Mouse (Mus musculus): ENCODE measurements around the gene Hbb-y. TPM values are rescaled to one million over a fixed set of nuclear protein-coding genes. Genes with fewer than 3 reads are reported as not detected.
A peak's percentile ranks its signal among the peaks of the same experiment; 100 is the strongest.
"Not testable (repeated sequence)": the region's sequence is repeated elsewhere in the genome, so short reads cannot be mapped to it uniquely, and the experiment has no call there.

Gene Hbb-y
- polyA plus RNA-seq, 1 experiment from 2014 or later: 7,962 TPM

- H3K9ac ChIP-seq (ENCODE audit: low read length): no peak overlapping the region
- DNase-seq (ENCODE audit: low spot score) (no peak), ATAC-seq (ENCODE audit: insufficient number of reproducible peaks, low FRiP score, low TSS enrichment, low read depth) (no peak)
- no peak overlapping the region for H3K4me3 ChIP-seq (ENCODE audit: low read depth, low read length)
- H3K36me3 ChIP-seq (ENCODE audit: control insufficient read depth, insufficient read depth, low read length): no peaks in the 10 kb centered on the region
- WGBS: 82% methylated on average over 3 of the region's 3 CpGs
- no peak overlapping the region for H3K4me2 ChIP-seq (ENCODE audit: low read depth, severe bottlenecking)
- H3K27ac ChIP-seq (replicated peaks; ENCODE audit: low read depth, low read length): no peak overlapping the region
- H3K27me3 ChIP-seq (ENCODE audit: control insufficient read depth, insufficient read depth, low read length): no peaks in the 10 kb centered on the region
- no peaks in the 10 kb centered on the region for H3K4me1 ChIP-seq (ENCODE audit: control insufficient read depth, insufficient read depth, low read length)
- no peaks in the 10 kb centered on the region for H3K9me3 ChIP-seq (ENCODE audit: control insufficient read depth, low read length)
Measured at GRCm38 (mm10) chr7:103810746-103811145, 42.3 kb downstream of the Hbb-y start.

- H3K27ac ChIP-seq (replicated peaks; ENCODE audit: low read depth, low read length): no peak overlapping the region
- DNase-seq (ENCODE audit: low spot score) (no peak), ATAC-seq (ENCODE audit: insufficient number of reproducible peaks, low FRiP score, low TSS enrichment, low read depth) (no peak)
- no peak overlapping the region for H3K4me2 ChIP-seq (ENCODE audit: low read depth, severe bottlenecking)
- H3K27me3 ChIP-seq (ENCODE audit: control insufficient read depth, insufficient read depth, low read length): no peaks in the 10 kb centered on the region
- no peaks in the 10 kb centered on the region for H3K36me3 ChIP-seq (ENCODE audit: control insufficient read depth, insufficient read depth, low read length)
- WGBS: 80% methylated on average over 1 of the region's 1 CpGs
- H3K9me3 ChIP-seq (ENCODE audit: control insufficient read depth, low read length): no peaks in the 10 kb centered on the region
- H3K4me3 ChIP-seq (ENCODE audit: low read depth, low read length): no peak overlapping the region
- no peak overlapping the region for H3K9ac ChIP-seq (ENCODE audit: low read length)
- H3K4me1 ChIP-seq (ENCODE audit: control insufficient read depth, insufficient read depth, low read length): no peaks in the 10 kb centered on the region
Measured at GRCm38 (mm10) chr7:103810296-103810695, 42.7 kb downstream of the Hbb-y start.

- Histone ChIP-seq H3K4me2 (ENCODE audit: low read depth, severe bottlenecking) (no peak overlapping the region), H3K36me3 (ENCODE audit: control insufficient read depth, insufficient read depth, low read length) (no peaks in the 10 kb centered on the region), H3K4me1 (ENCODE audit: control insufficient read depth, insufficient read depth, low read length) (no peaks in the 10 kb centered on the region), H3K4me3 (ENCODE audit: low read depth, low read length) (no peak overlapping the region), H3K27me3 (ENCODE audit: control insufficient read depth, insufficient read depth, low read length) (no peaks in the 10 kb centered on the region), H3K27ac (replicated peaks; ENCODE audit: low read depth, low read length) (no peak overlapping the region), H3K9ac (ENCODE audit: low read length) (no peak overlapping the region), H3K9me3 (ENCODE audit: control insufficient read depth, low read length) (no peaks in the 10 kb centered on the region)
- WGBS: 67% methylated on average over 1 of the region's 1 CpGs
- ATAC-seq (ENCODE audit: insufficient number of reproducible peaks, low FRiP score, low TSS enrichment, low read depth): no peak
- no peak for DNase-seq (ENCODE audit: low spot score)
Measured at GRCm38 (mm10) chr7:103809801-103810155, 43.2 kb downstream of the Hbb-y start.

GRCm38 (mm10) chr7:103808971-103809800 is 43.8 kb downstream of the Hbb-y start:
- ATAC-seq (ENCODE audit: insufficient number of reproducible peaks, low FRiP score, low TSS enrichment, low read depth) (no peak), DNase-seq (ENCODE audit: low spot score) (no peak)
- WGBS: 68% methylated on average over 5 of the region's 5 CpGs
- Histone ChIP-seq H3K27ac (replicated peaks; ENCODE audit: low read depth, low read length) (no peak overlapping the region), H3K27me3 (ENCODE audit: control insufficient read depth, insufficient read depth, low read length) (no peaks in the 10 kb centered on the region), H3K36me3 (ENCODE audit: control insufficient read depth, insufficient read depth, low read length) (no peaks in the 10 kb centered on the region), H3K9ac (ENCODE audit: low read length) (no peak overlapping the region), H3K4me2 (ENCODE audit: low read depth, severe bottlenecking) (no peak overlapping the region), H3K4me3 (ENCODE audit: low read depth, low read length) (no peak overlapping the region), H3K4me1 (ENCODE audit: control insufficient read depth, insufficient read depth, low read length) (no peaks in the 10 kb centered on the region), H3K9me3 (ENCODE audit: control insufficient read depth, low read length) (no peaks in the 10 kb centered on the region)

GRCm38 (mm10) chr7:103808120-103808519 is 44.9 kb downstream of the Hbb-y start:
- H3K27ac ChIP-seq (replicated peaks; ENCODE audit: low read depth, low read length); H3K9me3 ChIP-seq (ENCODE audit: control insufficient read depth, low read length); H3K4me3 ChIP-seq (ENCODE audit: low read depth, low read length); H3K36me3 ChIP-seq (ENCODE audit: control insufficient read depth, insufficient read depth, low read length); DNase-seq (ENCODE audit: low spot score); ATAC-seq (ENCODE audit: insufficient number of reproducible peaks, low FRiP score, low TSS enrichment, low read depth); H3K9ac ChIP-seq (ENCODE audit: low read length); H3K4me1 ChIP-seq (ENCODE audit: control insufficient read depth, insufficient read depth, low read length); H3K27me3 ChIP-seq (ENCODE audit: control insufficient read depth, insufficient read depth, low read length); H3K4me2 ChIP-seq (ENCODE audit: low read depth, severe bottlenecking): not testable (repeated sequence)
- WGBS: 77% methylated on average over 2 of the region's 2 CpGs

GRCm38 (mm10) chr7:103806856-103807255 is 46.2 kb downstream of the Hbb-y start:
- Histone ChIP-seq H3K27me3 (ENCODE audit: control insufficient read depth, insufficient read depth, low read length) (no peaks in the 10 kb centered on the region), H3K36me3 (ENCODE audit: control insufficient read depth, insufficient read depth, low read length) (no peaks in the 10 kb centered on the region), H3K9ac (ENCODE audit: low read length) (no peak overlapping the region), H3K9me3 (ENCODE audit: control insufficient read depth, low read length) (no peaks in the 10 kb centered on the region), H3K4me1 (ENCODE audit: control insufficient read depth, insufficient read depth, low read length) (no peaks in the 10 kb centered on the region), H3K4me3 (ENCODE audit: low read depth, low read length) (no peak overlapping the region), H3K4me2 (ENCODE audit: low read depth, severe bottlenecking) (no peak overlapping the region), H3K27ac (replicated peaks; ENCODE audit: low read depth, low read length) (no peak overlapping the region)
- DNase-seq (ENCODE audit: low spot score): peak; percentile 24
- 66% methylated on average over 1 of the region's 1 CpGs for WGBS
- no peak for ATAC-seq (ENCODE audit: insufficient number of reproducible peaks, low FRiP score, low TSS enrichment, low read depth)

Other genes starting within 250 kb of the Hbb-y start
- gene Olfr620, start 240.7 kb downstream of the Hbb-y start, polyA plus RNA-seq (2014; fragmentation: Nextera tagmentation; extraction: Ambion mirVana): not detected in 2 replicates
- gene Olfr622, start 210.5 kb downstream of the Hbb-y start, polyA plus RNA-seq (2014; fragmentation: Nextera tagmentation; extraction: Ambion mirVana): not detected in 2 replicates
- gene Olfr623, start 189.5 kb downstream of the Hbb-y start, polyA plus RNA-seq (2014; fragmentation: Nextera tagmentation; extraction: Ambion mirVana): not detected in 2 replicates
- gene Olfr624, start 182.0 kb downstream of the Hbb-y start, polyA plus RNA-seq (2014; fragmentation: Nextera tagmentation; extraction: Ambion mirVana): 0.08 and 0.10 TPM in 2 replicates
- not detected in 2 replicates for gene Olfr625-ps1, start 170.5 kb downstream of the Hbb-y start, polyA plus RNA-seq (2014; fragmentation: Nextera tagmentation; extraction: Ambion mirVana)
- not detected in 2 replicates for gene Olfr243, start 138.5 kb downstream of the Hbb-y start, polyA plus RNA-seq (2014; fragmentation: Nextera tagmentation; extraction: Ambion mirVana)
- not detected in 2 replicates for gene Olfr628, start 122.8 kb downstream of the Hbb-y start, polyA plus RNA-seq (2014; fragmentation: Nextera tagmentation; extraction: Ambion mirVana)
- not detected in 2 replicates for gene Olfr629, start 108.3 kb downstream of the Hbb-y start, polyA plus RNA-seq (2014; fragmentation: Nextera tagmentation; extraction: Ambion mirVana)
- gene Olfr630, start 95.9 kb downstream of the Hbb-y start, polyA plus RNA-seq (2014; fragmentation: Nextera tagmentation; extraction: Ambion mirVana): not detected in 2 replicates
- gene Olfr69, start 81.6 kb downstream of the Hbb-y start, polyA plus RNA-seq (2014; fragmentation: Nextera tagmentation; extraction: Ambion mirVana): not detected in 2 replicates
- not detected in 2 replicates for gene Olfr68, start 73.5 kb downstream of the Hbb-y start, polyA plus RNA-seq (2014; fragmentation: Nextera tagmentation; extraction: Ambion mirVana)
- not detected in 2 replicates for gene Olfr67, start 61.4 kb downstream of the Hbb-y start, polyA plus RNA-seq (2014; fragmentation: Nextera tagmentation; extraction: Ambion mirVana)
- gene Hbb-bt, start 39.2 kb downstream of the Hbb-y start, polyA plus RNA-seq (2014; fragmentation: Nextera tagmentation; extraction: Ambion mirVana): 518 and 565 TPM in 2 replicates
- gene Hbb-bs, start 25.1 kb downstream of the Hbb-y start, polyA plus RNA-seq (2014; fragmentation: Nextera tagmentation; extraction: Ambion mirVana): 156 and 207 TPM in 2 replicates
- not detected in 2 replicates for gene Hbb-bh2, start 12.7 kb downstream of the Hbb-y start, polyA plus RNA-seq (2014; fragmentation: Nextera tagmentation; extraction: Ambion mirVana)
- 1,749 and 1,831 TPM in 2 replicates for gene Hbb-bh1, start 10.1 kb downstream of the Hbb-y start, polyA plus RNA-seq (2014; fragmentation: Nextera tagmentation; extraction: Ambion mirVana)
- gene Olfr66, start 33.0 kb upstream of the Hbb-y start, polyA plus RNA-seq (2014; fragmentation: Nextera tagmentation; extraction: Ambion mirVana): not detected in 2 replicates
- gene Olfr64, start 41.3 kb upstream of the Hbb-y start, polyA plus RNA-seq (2014; fragmentation: Nextera tagmentation; extraction: Ambion mirVana): not detected in 2 replicates
- gene Olfr65, start 50.3 kb upstream of the Hbb-y start, polyA plus RNA-seq (2014; fragmentation: Nextera tagmentation; extraction: Ambion mirVana): not detected in 2 replicates
- not detected in 2 replicates for gene Olfr631, start 75.6 kb upstream of the Hbb-y start, polyA plus RNA-seq (2014; fragmentation: Nextera tagmentation; extraction: Ambion mirVana)
- gene Olfr632, start 81.1 kb upstream of the Hbb-y start, polyA plus RNA-seq (2014; fragmentation: Nextera tagmentation; extraction: Ambion mirVana): not detected in 2 replicates
- not detected in 2 replicates for gene Olfr633, start 91.2 kb upstream of the Hbb-y start, polyA plus RNA-seq (2014; fragmentation: Nextera tagmentation; extraction: Ambion mirVana)
- not detected in 2 replicates for gene Olfr635, start 117.9 kb upstream of the Hbb-y start, polyA plus RNA-seq (2014; fragmentation: Nextera tagmentation; extraction: Ambion mirVana)
- gene Olfr638, start 145.5 kb upstream of the Hbb-y start, polyA plus RNA-seq (2014; fragmentation: Nextera tagmentation; extraction: Ambion mirVana): not detected in 2 replicates
- not detected in 2 replicates for gene Olfr639, start 164.1 kb upstream of the Hbb-y start, polyA plus RNA-seq (2014; fragmentation: Nextera tagmentation; extraction: Ambion mirVana)
- gene Olfr640, start 172.4 kb upstream of the Hbb-y start, polyA plus RNA-seq (2014; fragmentation: Nextera tagmentation; extraction: Ambion mirVana): not detected in 2 replicates
- gene Olfr641, start 182.2 kb upstream of the Hbb-y start, polyA plus RNA-seq (2014; fragmentation: Nextera tagmentation; extraction: Ambion mirVana): not detected in 2 replicates
- not detected in 2 replicates for gene Olfr642, start 199.4 kb upstream of the Hbb-y start, polyA plus RNA-seq (2014; fragmentation: Nextera tagmentation; extraction: Ambion mirVana)
- gene 4930516K23Rik, start 208.2 kb upstream of the Hbb-y start, polyA plus RNA-seq (2014; fragmentation: Nextera tagmentation; extraction: Ambion mirVana): not detected in 2 replicates
- not detected in 2 replicates for gene Olfr644, start 218.7 kb upstream of the Hbb-y start, polyA plus RNA-seq (2014; fragmentation: Nextera tagmentation; extraction: Ambion mirVana)
- gene Olfr645, start 232.2 kb upstream of the Hbb-y start, polyA plus RNA-seq (2014; fragmentation: Nextera tagmentation; extraction: Ambion mirVana): not detected in 2 replicates